Mouse (Mus musculus) megakaryocyte, embryonic 14.5 days (primary cell): ENCODE measurements around the gene Tmem182. TPM values are rescaled to one million over a fixed set of nuclear protein-coding genes. Genes with fewer than 3 reads are reported as not detected.

Source experiments
- H3K27me3 ChIP-seq: replicated peaks from 2 replicates; pipeline ENCODE3; 2012; ENCODE audit warnings: inconsistent platforms
- H3K36me3 ChIP-seq: replicated peaks from 2 replicates; pipeline ENCODE3; 2012; ENCODE audit warnings: low read length, inconsistent platforms, mixed read lengths
- H3K4me1 ChIP-seq: 2 replicates; pipeline ENCODE4 v1.6.1; 2012; ENCODE audit warnings: inconsistent platforms
- H3K4me3 ChIP-seq: replicated peaks from 2 replicates; pipeline ENCODE3; 2012; ENCODE audit warnings: moderate library complexity, mild to moderate bottlenecking, inconsistent platforms
- H3K9me3 ChIP-seq: 2 replicates; pipeline ENCODE4 v1.6.1; 2012; ENCODE audit warnings: inconsistent platforms
- FLI1 ChIP-seq: IDR thresholded peaks from 2 replicates; pipeline ENCODE4 v1.6.1; 2012; ENCODE audit warnings: low read length, inconsistent platforms, mixed read lengths
- GATA1 ChIP-seq: IDR thresholded peaks from 3 replicates; pipeline ENCODE4 v1.6.1; 2012; ENCODE audit warnings: mixed read lengths, low read length, inconsistent platforms, borderline replicate concordance
- polyA plus RNA-seq: library from polyadenylated mRNA; stranded (reverse); fragments of >175 nt; gene quantifications from 2 replicates; pipeline ENCODE4 v1.2.3, GENCODE M21; 2012; ENCODE audit warnings: low replicate concordance; ENCODE audit not compliant: insufficient read depth

The Tmem182 gene
- polyA plus RNA-seq, 1 experiment, result not detected

- H3K4me3 ChIP-seq, result no peak overlapping the region
- TF ChIP-seq FLI1 (no peak), GATA1 (no peak)
- no peaks in the 10 kb centered on the region for H3K9me3 ChIP-seq
- no peaks in the 10 kb centered on the region for H3K4me1 ChIP-seq
- H3K27me3 ChIP-seq, result no peaks in the 10 kb centered on the region
- H3K36me3 ChIP-seq, result no peaks in the 10 kb centered on the region
Measured at GRCm38 (mm10) chr1:40883856-40884255, 78.5 kb downstream of the Tmem182 start.

DNA sequence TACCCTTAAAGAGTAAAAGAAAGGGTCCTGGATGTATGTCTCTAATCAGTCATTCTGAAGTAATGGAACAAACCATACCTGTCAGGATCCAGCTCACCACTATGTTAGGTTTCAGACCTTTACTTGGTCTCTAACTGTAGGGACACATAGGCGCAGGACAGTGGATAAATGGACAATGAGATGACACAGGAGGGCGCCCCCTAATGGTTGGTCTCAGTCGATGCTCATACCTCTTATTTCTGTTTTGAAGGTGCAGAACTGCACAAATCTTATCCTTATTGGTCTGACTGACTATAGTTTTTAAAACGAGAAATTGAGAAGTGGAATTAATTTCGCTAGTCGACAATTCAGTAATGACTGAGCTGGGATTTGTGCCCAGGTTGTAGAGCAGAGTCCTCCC lies 79.5 kb downstream of the Tmem182 start:
- Histone ChIP-seq H3K27me3 (no peaks in the 10 kb centered on the region), H3K36me3 (no peaks in the 10 kb centered on the region), H3K4me1 (no peaks in the 10 kb centered on the region), H3K4me3 (no peak overlapping the region), H3K9me3 (no peaks in the 10 kb centered on the region)
- TF ChIP-seq FLI1 (no peak), GATA1 (no peak)

DNA sequence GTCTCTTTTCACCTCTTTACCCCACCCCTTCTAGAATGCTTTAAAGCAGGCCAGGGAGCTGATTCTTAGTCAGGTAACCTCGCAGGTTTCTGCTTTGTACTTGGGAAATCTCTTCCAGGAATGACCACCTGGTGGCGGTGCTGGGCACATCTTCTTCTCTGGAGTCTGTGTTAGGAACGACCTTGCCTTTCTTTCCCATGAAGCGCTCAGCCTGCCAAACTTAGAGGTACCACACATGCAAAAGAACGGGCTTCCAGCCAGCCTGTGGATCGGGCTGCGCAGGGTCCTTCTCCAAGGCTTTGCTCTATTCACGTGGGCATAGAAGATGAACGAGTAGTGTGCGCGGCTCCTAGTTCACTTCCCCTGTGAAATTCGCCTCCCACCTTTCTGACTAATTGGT lies 82.3 kb downstream of the Tmem182 start:
- H3K4me3 ChIP-seq, result no peak overlapping the region
- H3K36me3 ChIP-seq, result no peaks in the 10 kb centered on the region
- no peaks in the 10 kb centered on the region for H3K4me1 ChIP-seq
- TF ChIP-seq GATA1 (no peak), FLI1 (no peak)
- H3K27me3 ChIP-seq, result no peaks in the 10 kb centered on the region
- H3K9me3 ChIP-seq, result no peaks in the 10 kb centered on the region

DNA sequence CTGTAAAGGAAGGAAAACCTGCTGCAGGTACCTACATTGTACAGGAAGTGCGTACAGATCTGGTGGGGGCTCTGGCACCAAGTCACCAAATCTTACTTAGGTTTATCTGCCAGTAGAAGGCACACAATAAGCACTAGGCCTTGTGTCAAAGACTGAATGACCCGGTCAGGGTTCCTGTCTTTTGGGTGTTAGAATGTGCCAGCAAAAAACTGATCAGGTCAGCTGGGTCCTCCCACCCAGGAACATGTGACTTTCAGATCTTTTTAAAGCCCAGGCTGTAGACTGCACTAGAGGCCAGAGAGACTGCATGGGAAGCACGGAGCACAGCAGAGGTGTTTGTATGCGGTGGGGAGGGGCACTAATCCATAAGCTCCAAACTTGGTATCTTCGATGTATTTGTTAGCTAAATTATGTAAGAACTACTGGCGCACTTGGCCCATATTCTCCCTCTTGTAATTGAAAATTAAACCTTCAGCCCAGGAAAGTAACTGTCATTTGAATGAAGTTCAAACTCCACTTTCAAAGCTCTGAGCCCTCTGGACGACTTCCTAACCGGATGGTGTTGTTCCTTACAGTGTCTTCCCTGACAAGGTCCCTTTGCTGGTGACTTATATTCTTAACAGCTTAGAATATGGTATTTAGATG lies 83.1 kb downstream of the Tmem182 start:
- Histone ChIP-seq H3K36me3 (no peaks in the 10 kb centered on the region), H3K27me3 (no peaks in the 10 kb centered on the region), H3K4me1 (no peaks in the 10 kb centered on the region), H3K4me3 (no peak overlapping the region), H3K9me3 (no peaks in the 10 kb centered on the region)
- TF ChIP-seq GATA1 (no peak), FLI1 (no peak)

GRCm38 (mm10) chr1:40889617-40890016 lies 84.2 kb downstream of the Tmem182 start:
- Histone ChIP-seq H3K9me3 (no peaks in the 10 kb centered on the region), H3K4me3 (no peak overlapping the region), H3K4me1 (no peaks in the 10 kb centered on the region), H3K27me3 (no peaks in the 10 kb centered on the region), H3K36me3 (no peaks in the 10 kb centered on the region)
- TF ChIP-seq GATA1 (no peak), FLI1 (no peak)

DNA sequence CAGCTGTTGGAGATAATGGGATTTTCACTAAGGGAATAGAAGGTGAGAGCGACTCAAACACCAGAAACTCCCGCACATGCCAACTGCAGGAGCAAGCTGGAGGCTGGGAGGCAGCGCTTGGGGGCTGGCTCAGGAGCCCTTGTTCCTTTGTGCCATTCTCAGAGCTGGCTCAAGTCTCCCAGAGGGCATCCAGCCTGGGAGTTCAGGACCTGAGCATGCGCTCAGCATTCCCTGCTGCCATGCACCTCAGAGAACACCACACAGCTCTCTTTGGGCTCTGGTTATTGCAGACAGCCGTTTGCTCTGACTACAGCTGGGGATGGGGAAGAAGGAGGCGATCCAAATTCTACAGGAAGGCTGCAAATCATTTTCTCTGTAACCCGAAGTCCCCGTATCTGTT lies 84.8 kb downstream of the Tmem182 start:
- no peaks in the 10 kb centered on the region for H3K4me1 ChIP-seq
- no peaks in the 10 kb centered on the region for H3K36me3 ChIP-seq
- H3K9me3 ChIP-seq, result no peaks in the 10 kb centered on the region

DNA sequence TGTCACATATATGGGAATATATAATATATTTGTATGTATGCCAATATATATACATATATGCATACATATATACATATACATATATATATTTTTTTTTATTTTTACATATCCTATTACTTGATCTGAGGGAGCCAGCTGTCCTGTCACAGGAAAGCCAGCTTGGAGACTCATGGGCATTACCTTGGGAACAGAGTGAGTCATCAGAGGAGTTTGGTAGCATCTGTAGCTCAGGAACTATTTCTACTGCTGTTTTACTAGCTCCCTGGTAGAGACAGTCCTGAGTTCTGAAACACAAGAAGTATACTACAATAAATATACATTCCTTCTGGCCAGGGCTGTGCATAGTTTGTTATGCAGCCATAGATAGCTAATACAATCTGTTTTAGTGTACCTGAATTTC lies 98.3 kb downstream of the Tmem182 start:
- H3K4me3 ChIP-seq, result no peak overlapping the region
- no peaks in the 10 kb centered on the region for H3K36me3 ChIP-seq
- H3K4me1 ChIP-seq, result no peaks in the 10 kb centered on the region
- no peaks in the 10 kb centered on the region for H3K27me3 ChIP-seq
- TF ChIP-seq GATA1 (no peak), FLI1 (no peak)
- no peaks in the 10 kb centered on the region for H3K9me3 ChIP-seq

More for the DNA sequence above, 84.8 kb downstream of the Tmem182 start:
- no peaks in the 10 kb centered on the region for H3K27me3 ChIP-seq
- no peak for TF ChIP-seq GATA1
- TF ChIP-seq FLI1, result no peak
- H3K4me3 ChIP-seq, result no peak overlapping the region

Other genes starting within 250 kb of the Tmem182 start
- not detected in 2 replicates for gene Slc9a4, start 225.5 kb upstream of the Tmem182 start, polyA plus RNA-seq
- not detected in 2 replicates for gene Slc9a2, start 125.0 kb upstream of the Tmem182 start, polyA plus RNA-seq
- 0.46 TPM in 1 of 2 replicates, not detected in the other for gene Mfsd9, start 14.9 kb upstream of the Tmem182 start, polyA plus RNA-seq